Mouse (Mus musculus) gastrocnemius, adult 18-20 months (tissue): Measurements from ENCODE around the gene Ptprh. TPM values are rescaled to one million over a fixed set of nuclear protein-coding genes. Genes with fewer than 3 reads are reported as not detected.

Experiments
- DNase-seq: peaks from one replicate; pipeline ENCODE4 v3.0.0; 2021; ENCODE audit warnings: low spot score
- microRNA-seq: library from miRNA; unstranded; fragments of <30 nt; microRNA quantifications from one replicate; pipeline ENCODE4 v1.2.0, GENCODE M21; 2021
- total RNA-seq, 2 experiments: library from RNA; stranded (reverse); gene quantifications; 2 replicates each; pipeline ENCODE4 v1.2.3; 2021

The Ptprh gene
- total RNA-seq, 2 experiments from 2014 or later, result not detected

DNA sequence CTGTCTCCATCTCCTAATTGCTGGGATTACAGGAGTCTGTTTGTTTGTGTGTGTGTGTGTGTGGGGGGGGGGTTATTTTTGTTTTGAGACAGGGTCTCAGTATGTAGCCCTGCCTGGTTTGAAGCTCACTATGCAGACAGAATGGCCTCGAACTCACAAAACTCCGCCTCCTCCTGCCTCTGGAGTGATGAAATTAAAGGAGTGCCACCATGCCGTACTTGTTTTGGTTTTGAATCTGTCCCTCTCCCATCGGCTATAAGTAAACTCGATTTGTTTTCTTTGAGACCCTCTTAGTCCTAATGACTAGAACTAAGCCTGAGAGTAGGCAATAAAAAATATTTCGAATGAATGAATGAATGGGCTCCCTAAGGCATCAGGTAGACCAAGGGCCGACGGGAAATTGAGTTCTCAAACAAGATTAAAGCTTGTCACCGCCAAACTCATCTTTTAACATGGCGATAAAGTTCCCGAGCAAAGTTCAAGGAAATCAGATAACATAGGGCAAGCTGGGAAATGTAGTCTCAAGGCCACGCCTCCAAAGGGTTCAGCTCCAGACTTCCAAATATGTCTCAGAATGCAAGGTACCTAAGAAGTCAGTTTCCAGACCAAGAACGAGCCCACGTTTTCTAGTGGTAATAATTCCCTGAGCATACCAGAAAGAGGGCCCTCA, 101.3 kb downstream of the Ptprh start:
- DNase-seq, result peak; percentile 75

GRCm38 (mm10) chr7:4501558-4502397, 102.1 kb downstream of the Ptprh start, which contains the start of gene Ppp1r12c:
Gene Ppp1r12c (minus strand): TSS chr7:4501680.
- DNase-seq, result peak; percentile 97

- no peak for DNase-seq
Measured at GRCm38 (mm10) chr7:4500892-4501471, 102.9 kb downstream of the Ptprh start.

- no peak for DNase-seq
Measured at GRCm38 (mm10) chr7:4499034-4499433, 104.8 kb downstream of the Ptprh start.

Small RNA genes within 50 kb of the gene (microRNA-seq; reads per million reads assigned to microRNA genes)
- not detected for gene Gm23577

Other genes starting within 250 kb of the Ptprh start
- not detected for gene Gp6, start 206.3 kb downstream of the Ptprh start, total RNA-seq
- gene Rdh13, start 158.4 kb downstream of the Ptprh start, total RNA-seq, result 10 to 100 TPM; 12.6 to 15.4 TPM
- 1 to 10 TPM; 1.9 to 3.5 TPM for gene Eps8l1, start 143.4 kb downstream of the Ptprh start, total RNA-seq
- gene Ppp1r12c, start 102.4 kb downstream of the Ptprh start, total RNA-seq, result 10 to 100 TPM; 15.5 to 19.0 TPM
- 100 to 1,000 TPM; 656 to 752 TPM for gene Tnnt1, start 87.7 kb downstream of the Ptprh start, total RNA-seq
- not detected for gene Tnni3, start 79.8 kb downstream of the Ptprh start, total RNA-seq
- not detected for gene Dnaaf3, start 71.6 kb downstream of the Ptprh start, total RNA-seq
- not detected for gene Syt5, start 56.5 kb downstream of the Ptprh start, total RNA-seq
- 1 to 10 TPM; 2.3 to 2.6 TPM for gene Tmem86b, start 27.4 kb upstream of the Ptprh start, total RNA-seq
- 10 to 100 TPM; 45.8 to 46.6 TPM for gene Ppp6r1, start 55.0 kb upstream of the Ptprh start, total RNA-seq
- gene Hspbp1, start 81.0 kb upstream of the Ptprh start, total RNA-seq, result 10 to 100 TPM; 22.1 to 23.9 TPM
- gene Brsk1, start 86.6 kb upstream of the Ptprh start, total RNA-seq, result under 1 TPM; 0.50 to 0.64 TPM
- gene Tmem150b, start 121.2 kb upstream of the Ptprh start, total RNA-seq, result not detected
- gene Kmt5c, start 136.1 kb upstream of the Ptprh start, total RNA-seq, result 1 to 10 TPM; 5.5 to 5.6 TPM
- gene Cox6b2, start 149.1 kb upstream of the Ptprh start, total RNA-seq, result 1 to 10 TPM in 1 of 2 experiments, under 1 TPM in 1; 0.87 to 1.3 TPM
- not detected for gene Fam71e2, start 167.3 kb upstream of the Ptprh start, total RNA-seq
- under 1 TPM in 1 of 2 experiments, not detected in 1; 0.14 TPM for gene Il11, start 178.8 kb upstream of the Ptprh start, total RNA-seq
- not detected for gene Tmem190, start 178.9 kb upstream of the Ptprh start, total RNA-seq
- 10 to 100 TPM in 1 of 2 experiments, 1 to 10 TPM in 1; 7.1 to 10.0 TPM for gene Tmem238, start 185.6 kb upstream of the Ptprh start, total RNA-seq
- 100 to 1,000 TPM; 582 to 601 TPM for gene Rpl28, start 188.8 kb upstream of the Ptprh start, total RNA-seq
- gene Ube2s, start 208.5 kb upstream of the Ptprh start, total RNA-seq, result 10 to 100 TPM; 84.1 to 86.9 TPM
- not detected for gene Shisa7, start 240.7 kb upstream of the Ptprh start, total RNA-seq